In genomic region chr8:72265342-72265741, GRCm38 (mm10) we compare ENCODE assay signal across 14 mouse cellular contexts. TPM values are rescaled to one million over a fixed set of nuclear protein-coding genes. Genes with fewer than 3 reads are reported as not detected.
DNase-seq lines count a peak whose midpoint lies in the region; ATAC-seq and TF ChIP-seq lines count a peak whose summit lies in the region.
"Had no signal": no experiment of that assay in that cellular context is flagged by ENCODE, and none has a peak within 500 bp of the region (broad histone marks: within the 10 kb centered on the region; RNA-seq: fewer than 3 reads in every experiment).

No protein-coding gene starts in this region.

- TF ChIP-seq EP300 in heart, postnatal 0 days (IDR thresholded peaks at IDR 0.05; ENCODE audit: low read depth) = peak; percentile 51; the same call in 1 of the 2 replicates

- H3K9me3 ChIP-seq in heart, postnatal 0 days (replicated peaks; ENCODE audit: control insufficient read depth, low read length) = no peaks in the 10 kb centered on the region
- H3K9me3 ChIP-seq in midbrain, embryonic 16.5 days (replicated peaks; ENCODE audit: control insufficient read depth, low read length, poor library complexity, severe bottlenecking) = no peaks in the 10 kb centered on the region
- H3K9me3 ChIP-seq: embryonic facial prominence, embryonic 13.5 days; limb, embryonic 15.5 days had no signal

- peaks cover 22% of the 10 kb centered on the region for H3K4me1 ChIP-seq in heart, postnatal 0 days (ENCODE audit: control insufficient read depth, insufficient read depth)
- no peaks in the 10 kb centered on the region for H3K4me1 ChIP-seq in midbrain, embryonic 16.5 days (ENCODE audit: control insufficient read depth, insufficient read depth, low read length)

- no peak overlapping the region for H3K9ac ChIP-seq in heart, postnatal 0 days (replicated peaks; ENCODE audit: low read depth, low read length)
- no peak overlapping the region for H3K9ac ChIP-seq in midbrain, embryonic 16.5 days (ENCODE audit: low read depth, low read length)
- H3K9ac ChIP-seq: embryonic facial prominence, embryonic 13.5 days; limb, embryonic 15.5 days had no signal

- intact Hi-C loops in left cerebral cortex, postnatal 14 days (cut with DNase I) = no loop called here

- no peaks in the 10 kb centered on the region for H3K36me3 ChIP-seq in heart, postnatal 0 days (replicated peaks; ENCODE audit: control insufficient read depth, insufficient read depth, low read length)
- H3K36me3 ChIP-seq in midbrain, embryonic 16.5 days (ENCODE audit: control insufficient read depth, insufficient read depth, low read length) = no peaks in the 10 kb centered on the region
- H3K36me3 ChIP-seq: embryonic facial prominence, embryonic 13.5 days; limb, embryonic 15.5 days had no signal

- no peak overlapping the region for H3K4me2 ChIP-seq in heart, postnatal 0 days (ENCODE audit: low read depth, low read length)
- no peak overlapping the region for H3K4me2 ChIP-seq in midbrain, embryonic 16.5 days (ENCODE audit: low read length)
- H3K4me2 ChIP-seq: embryonic facial prominence, embryonic 13.5 days; limb, embryonic 15.5 days had no signal

- no peaks in the 10 kb centered on the region for H3K27me3 ChIP-seq in heart, postnatal 0 days (ENCODE audit: control insufficient read depth, insufficient read depth, low read length)
- H3K27me3 ChIP-seq in midbrain, embryonic 16.5 days (ENCODE audit: control insufficient read depth, insufficient read depth, low read depth, low read length) = no peaks in the 10 kb centered on the region
- H3K27me3 ChIP-seq: embryonic facial prominence, embryonic 13.5 days; limb, embryonic 15.5 days had no signal

- 40% methylated on average over 6 of the region's 7 CpGs for WGBS in heart, postnatal 0 days
- WGBS in midbrain, embryonic 16.5 days = 61% methylated on average over 5 of the region's 7 CpGs

- TF ChIP-seq CTCF in heart, postnatal 0 days (IDR thresholded peaks at IDR 0.05; ENCODE audit: low read depth) = no peak

- ATAC-seq in heart, postnatal 0 days (ENCODE audit: insufficient read depth, low read depth) = peak; percentile 1; the same call in 1 of the 2 replicates
- no peak for ATAC-seq in midbrain, embryonic 16.5 days
- ATAC-seq: hindbrain, postnatal 0 days had no signal

- DNase-seq in gastrocnemius, adult 18-20 months (ENCODE audit: low spot score) = peak; percentile 41
- no peak for DNase-seq in gastrocnemius, postnatal 10 days
- peak; percentile 15 for DNase-seq in NIH3T3 (ENCODE audit: low read depth)
- peak; percentile 47 for DNase-seq in heart, postnatal 0 days (ENCODE audit: low spot score)
- peak; percentile 74 to 76 for DNase-seq in lung, adult 18-20 months
- no peak for DNase-seq in left cerebral cortex, postnatal 14 days (ENCODE audit: low spot score in 2 of 2)
- no peak for DNase-seq in adipocyte (ENCODE audit: low spot score)
- DNase-seq: cerebellum, adult 8-10 months; layer of hippocampus, postnatal 36 days had no signal

- H3K27ac ChIP-seq in heart, postnatal 0 days (ENCODE audit: low read depth) = no peak overlapping the region
- no peak overlapping the region for H3K27ac ChIP-seq in midbrain, embryonic 16.5 days (ENCODE audit: low read length)
- H3K27ac ChIP-seq: embryonic facial prominence, embryonic 13.5 days; hindbrain, postnatal 0 days; limb, embryonic 15.5 days had no signal

- no peak overlapping the region for H3K4me3 ChIP-seq in heart, postnatal 0 days (ENCODE audit: low read depth, low read length)
- H3K4me3 ChIP-seq in midbrain, embryonic 16.5 days (ENCODE audit: low read depth, low read length) = no peak overlapping the region
- H3K4me3 ChIP-seq: embryonic facial prominence, embryonic 13.5 days; limb, embryonic 15.5 days had no signal

RNA-seq across cellular contexts. Expression of gene Ap1m1, which starts 25.5 kb away (rescaled TPM):
- total RNA-seq in gastrocnemius, adult 18-20 months (2021) = 10 to 100 TPM; 20.9 to 21.8 TPM
- 10 to 100 TPM; 28.7 to 35.9 TPM for total RNA-seq in gastrocnemius, postnatal 10 days (2021)
- 36.1 and 46.5 TPM in 2 replicates for total RNA-seq in heart, postnatal 0 days (2014; rRNA removed; ENCODE audit: low replicate concordance)
- polyA plus RNA-seq in heart, postnatal 0 days (2015; fragmentation: Nextera tagmentation; extraction: Ambion mirVana) = 82.8 and 83.4 TPM in 2 replicates
- polyA plus RNA-seq in midbrain, embryonic 16.5 days (2015; fragmentation: Nextera tagmentation; extraction: Ambion mirVana) = 288 and 297 TPM in 2 replicates
- total RNA-seq in left cerebral cortex, postnatal 14 days (2021) = 100 to 1,000 TPM; 100 to 104 TPM

RNA-seq across cellular contexts. Expression of gene Gm10282, which starts 39.7 kb away (rescaled TPM):
- total RNA-seq in gastrocnemius, adult 18-20 months (2021) = 1 to 10 TPM; 1.8 to 3.4 TPM
- 10 to 100 TPM; 14.2 to 15.8 TPM for total RNA-seq in gastrocnemius, postnatal 10 days (2021)
- 0.15 and 3.0 TPM in 2 replicates for total RNA-seq in heart, postnatal 0 days (2014; rRNA removed; ENCODE audit: low replicate concordance)
- polyA plus RNA-seq in heart, postnatal 0 days (2015; fragmentation: Nextera tagmentation; extraction: Ambion mirVana) = 8.4 and 10.0 TPM in 2 replicates
- polyA plus RNA-seq in midbrain, embryonic 16.5 days (2015; fragmentation: Nextera tagmentation; extraction: Ambion mirVana) = 9.7 and 11.3 TPM in 2 replicates
- total RNA-seq in left cerebral cortex, postnatal 14 days (2021) = 1 to 10 TPM; 5.1 to 8.7 TPM

RNA-seq across cellular contexts. Expression of gene Fam32a, which starts 45.8 kb away (rescaled TPM):
- total RNA-seq in gastrocnemius, adult 18-20 months (2021) = 1 to 10 TPM; 7.3 to 9.4 TPM
- 10 to 100 TPM; 14.7 to 17.9 TPM for total RNA-seq in gastrocnemius, postnatal 10 days (2021)
- total RNA-seq in heart, postnatal 0 days (2014; rRNA removed; ENCODE audit: low replicate concordance) = 30.1 and 45.4 TPM in 2 replicates
- polyA plus RNA-seq in heart, postnatal 0 days (2015; fragmentation: Nextera tagmentation; extraction: Ambion mirVana) = 32.0 and 37.1 TPM in 2 replicates
- polyA plus RNA-seq in midbrain, embryonic 16.5 days (2015; fragmentation: Nextera tagmentation; extraction: Ambion mirVana) = 111 and 112 TPM in 2 replicates
- total RNA-seq in left cerebral cortex, postnatal 14 days (2021) = 10 to 100 TPM; 50.5 to 53.2 TPM

RNA-seq across cellular contexts. Expression of gene Gm11034, which starts 51.9 kb away (rescaled TPM):
- not detected for total RNA-seq in gastrocnemius, adult 18-20 months (2021)
- total RNA-seq in gastrocnemius, postnatal 10 days (2021) = not detected
- total RNA-seq in heart, postnatal 0 days (2014; rRNA removed; ENCODE audit: low replicate concordance) = not detected in 2 replicates
- not detected in 2 replicates for polyA plus RNA-seq in heart, postnatal 0 days (2015; fragmentation: Nextera tagmentation; extraction: Ambion mirVana)
- not detected in 2 replicates for polyA plus RNA-seq in midbrain, embryonic 16.5 days (2015; fragmentation: Nextera tagmentation; extraction: Ambion mirVana)
- not detected for total RNA-seq in left cerebral cortex, postnatal 14 days (2021)
- total RNA-seq: hindbrain, postnatal 0 days; layer of hippocampus, postnatal 36 days; megakaryocyte progenitor cell, adult 5-6 weeks had no signal
- polyA plus RNA-seq: embryonic facial prominence, embryonic 13.5 days; hindbrain, postnatal 0 days; limb, embryonic 15.5 days had no signal

RNA-seq across cellular contexts. Expression of gene Cib3, which starts 52.7 kb away (rescaled TPM):
- not detected for total RNA-seq in gastrocnemius, adult 18-20 months (2021)
- not detected for total RNA-seq in gastrocnemius, postnatal 10 days (2021)
- total RNA-seq in heart, postnatal 0 days (2014; rRNA removed; ENCODE audit: low replicate concordance) = not detected in 2 replicates
- polyA plus RNA-seq in heart, postnatal 0 days (2015; fragmentation: Nextera tagmentation; extraction: Ambion mirVana) = not detected in 2 replicates
- polyA plus RNA-seq in midbrain, embryonic 16.5 days (2015; fragmentation: Nextera tagmentation; extraction: Ambion mirVana) = 0.11 TPM in 1 of 2 replicates, not detected in the other
- total RNA-seq in left cerebral cortex, postnatal 14 days (2021) = not detected
- total RNA-seq: hindbrain, postnatal 0 days; megakaryocyte progenitor cell, adult 5-6 weeks had no signal
- polyA plus RNA-seq: embryonic facial prominence, embryonic 13.5 days; hindbrain, postnatal 0 days; limb, embryonic 15.5 days had no signal

Comparison
In these comparisons a context has a peak if more than half of its experiments do, and no peak if none do; other contexts are left out.
1. DNase-seq: peak in gastrocnemius, adult 18-20 months (single experiment), NIH3T3 (single experiment), heart, postnatal 0 days (single experiment) and lung, adult 18-20 months (2 of 2); none in gastrocnemius, postnatal 10 days (single experiment), left cerebral cortex, postnatal 14 days (0 of 2) and adipocyte (single experiment).